Mouse (Mus musculus) ES-Bruce4 (cell line): ENCODE measurements around the gene Car4. TPM values are rescaled to one million over a fixed set of nuclear protein-coding genes. Genes with fewer than 3 reads are reported as not detected.

Experiments used
- H3K27ac ChIP-seq: 2 replicates; pipeline ENCODE4 v1.5.1; 2012; ENCODE audit warnings: low read length, inconsistent platforms; ENCODE audit not compliant: insufficient read depth
- H3K27me3 ChIP-seq: 2 replicates; pipeline ENCODE4 v1.6.1; 2012; ENCODE audit warnings: mild to moderate bottlenecking, low read length, inconsistent platforms; ENCODE audit not compliant: control insufficient read depth, poor library complexity, insufficient read depth, severe bottlenecking
- H3K36me3 ChIP-seq: 2 replicates; pipeline ENCODE4 v1.6.1; 2012; ENCODE audit warnings: inconsistent platforms, mild to moderate bottlenecking, low read length, moderate library complexity; ENCODE audit not compliant: control insufficient read depth, poor library complexity, insufficient read depth, severe bottlenecking
- H3K4me1 ChIP-seq: one replicate; pipeline ENCODE4 v1.8.1; 2011; ENCODE audit warnings: low read length; ENCODE audit not compliant: control insufficient read depth, insufficient read depth
- H3K4me3 ChIP-seq: 2 replicates; pipeline ENCODE4 v1.5.1; 2011; ENCODE audit warnings: low read depth, mild to moderate bottlenecking, low read length
- H3K9ac ChIP-seq: 2 replicates; pipeline ENCODE4 v1.6.1; 2012; ENCODE audit warnings: low read depth, mild to moderate bottlenecking, inconsistent platforms; ENCODE audit not compliant: poor library complexity, severe bottlenecking
- H3K9me3 ChIP-seq: replicated peaks from 2 replicates; pipeline ENCODE4 v1.6.1; 2012; ENCODE audit warnings: mild to moderate bottlenecking, low read length, inconsistent platforms; ENCODE audit not compliant: control insufficient read depth, poor library complexity, insufficient read depth, severe bottlenecking
- CTCF ChIP-seq: IDR thresholded peaks from one replicate; pipeline ENCODE4 v1.8.1; 2011; ENCODE audit warnings: low read depth, low read length
- EP300 ChIP-seq: IDR thresholded peaks from 2 replicates; pipeline ENCODE4 v1.6.1; 2011; ENCODE audit warnings: low read depth, low read length; ENCODE audit not compliant: insufficient read depth
- POLR2A ChIP-seq: IDR thresholded peaks from one replicate; pipeline ENCODE4 v1.8.1; 2011; ENCODE audit warnings: low read length; ENCODE audit not compliant: insufficient read depth
- polyA plus RNA-seq: library from polyadenylated mRNA; stranded (reverse); fragments of >200 nt; gene quantifications from 2 replicates; pipeline ENCODE4 v1.2.4, GENCODE M21; 2011; ENCODE audit warnings: low read depth; ENCODE audit not compliant: missing spikeins, insufficient read depth, insufficient read length

Car4 gene
- polyA plus RNA-seq, 1 experiment, result 277 TPM

DNA sequence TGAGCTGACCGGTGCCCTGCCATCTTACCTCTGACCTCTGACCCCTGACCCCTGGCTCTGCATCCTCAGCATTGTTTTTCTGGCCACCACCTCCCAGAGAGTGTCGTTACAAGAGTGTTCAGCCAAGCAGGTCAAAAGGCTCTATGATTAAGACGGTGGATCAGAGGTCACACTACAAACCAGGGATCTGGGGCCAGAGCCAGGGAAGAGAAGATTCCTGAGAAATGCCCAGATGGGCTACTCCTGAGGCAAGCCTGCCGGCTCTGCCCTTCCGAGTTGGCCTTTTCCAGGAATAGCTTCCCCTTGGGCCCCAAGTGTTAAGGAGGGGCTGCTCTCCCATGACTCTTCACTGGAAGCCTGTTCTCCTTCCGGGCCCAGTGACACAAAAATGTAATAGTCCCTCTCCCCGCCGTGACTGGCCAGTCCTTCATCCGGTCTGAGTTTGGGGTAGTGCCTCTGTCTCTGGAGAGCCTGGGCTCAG is 2.2 kb downstream of the Car4 start:
- no peaks in the 10 kb centered on the region for H3K9me3 ChIP-seq
- 0 out of 2 replicates have a peak, but pooled peaks cover 2% of the 10 kb centered on the region for H3K27me3 ChIP-seq
- no peaks in the 10 kb centered on the region for H3K36me3 ChIP-seq
- no peak overlapping the region for H3K9ac ChIP-seq
- no peak overlapping the region for H3K27ac ChIP-seq
- peaks cover 2% of the 10 kb centered on the region for H3K4me1 ChIP-seq
- no peak for TF ChIP-seq CTCF
- TF ChIP-seq EP300, result no peak
- no peak for TF ChIP-seq POLR2A
- no peak overlapping the region for H3K4me3 ChIP-seq

DNA sequence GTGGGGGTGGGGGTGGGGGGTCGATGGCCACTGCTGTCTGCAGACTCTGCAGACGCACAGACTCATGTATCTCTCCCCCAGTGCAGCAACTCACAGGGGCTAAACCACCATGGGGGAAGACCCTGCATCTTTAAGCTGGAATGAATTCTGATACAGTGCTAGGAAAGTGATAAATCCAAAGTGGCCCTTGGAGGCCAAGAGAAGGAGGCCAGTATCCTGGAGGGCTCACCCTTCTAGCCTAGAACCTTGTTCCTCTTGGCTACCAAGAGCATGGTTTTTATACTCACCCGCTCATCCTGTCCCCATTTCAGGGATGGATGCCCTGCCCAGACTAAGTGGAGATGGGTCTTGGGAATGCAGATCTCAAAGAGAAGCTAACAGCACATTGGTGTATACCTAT is 2.7 kb downstream of the Car4 start:
- Histone ChIP-seq H3K4me3 (no peak overlapping the region), H3K36me3 (no peaks in the 10 kb centered on the region), H3K27me3 (0 out of 2 replicates have a peak, but pooled peaks cover 2% of the 10 kb centered on the region), H3K9ac (no peak overlapping the region), H3K9me3 (no peaks in the 10 kb centered on the region), H3K4me1 (peaks cover 2% of the 10 kb centered on the region), H3K27ac (no peak overlapping the region)
- TF ChIP-seq CTCF (no peak), POLR2A (no peak), EP300 (no peak)

- no peak for TF ChIP-seq CTCF
- TF ChIP-seq EP300, result no peak
- no peak for TF ChIP-seq POLR2A
- Histone ChIP-seq H3K9me3 (no peaks in the 10 kb centered on the region), H3K27ac (no peak overlapping the region), H3K36me3 (no peaks in the 10 kb centered on the region), H3K9ac (no peak overlapping the region), H3K4me1 (peaks cover 2% of the 10 kb centered on the region), H3K27me3 (0 out of 2 replicates have a peak, but pooled peaks cover 2% of the 10 kb centered on the region), H3K4me3 (no peak overlapping the region)
Observed at GRCm38 (mm10) chr11:84960780-84961179, 3.2 kb downstream of the Car4 start.

DNA sequence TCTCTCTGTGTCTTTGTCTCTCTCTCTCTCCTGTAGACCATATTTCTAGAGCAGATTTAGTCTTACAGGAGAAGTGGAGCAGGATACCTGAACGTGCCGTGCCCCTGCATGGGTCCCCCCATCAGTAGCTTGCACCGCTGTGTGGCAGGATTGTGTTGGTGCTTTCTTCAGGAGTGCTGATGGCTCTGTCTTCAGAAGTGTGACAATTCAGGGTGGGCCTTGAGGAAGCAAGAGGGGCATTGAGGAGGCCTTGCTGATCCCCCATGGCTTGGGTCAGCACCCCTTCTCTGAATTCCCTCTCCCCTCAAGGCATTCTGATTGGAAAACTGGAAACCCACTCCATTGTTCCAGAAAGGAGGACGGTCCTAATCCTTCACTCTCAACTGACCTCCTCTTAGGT is 4.0 kb downstream of the Car4 start:
- TF ChIP-seq EP300, result no peak
- TF ChIP-seq POLR2A, result no peak
- TF ChIP-seq CTCF, result no peak
- H3K9me3 ChIP-seq, result no peaks in the 10 kb centered on the region
- H3K27me3 ChIP-seq, result 0 out of 2 replicates have a peak, but pooled peaks cover 2% of the 10 kb centered on the region
- no peaks in the 10 kb centered on the region for H3K36me3 ChIP-seq
- no peak overlapping the region for H3K27ac ChIP-seq
- no peak overlapping the region for H3K4me3 ChIP-seq
- H3K4me1 ChIP-seq, result peaks cover 2% of the 10 kb centered on the region
- no peak overlapping the region for H3K9ac ChIP-seq

GRCm38 (mm10) chr11:84962536-84962935 is 5.0 kb downstream of the Car4 start:
- Histone ChIP-seq H3K36me3 (no peaks in the 10 kb centered on the region), H3K27ac (no peak overlapping the region), H3K27me3 (0 out of 2 replicates have a peak, but pooled peaks cover 2% of the 10 kb centered on the region), H3K4me3 (no peak overlapping the region), H3K9ac (no peak overlapping the region), H3K9me3 (no peaks in the 10 kb centered on the region), H3K4me1 (peaks cover 2% of the 10 kb centered on the region)
- TF ChIP-seq CTCF (no peak), EP300 (no peak), POLR2A (no peak)

DNA sequence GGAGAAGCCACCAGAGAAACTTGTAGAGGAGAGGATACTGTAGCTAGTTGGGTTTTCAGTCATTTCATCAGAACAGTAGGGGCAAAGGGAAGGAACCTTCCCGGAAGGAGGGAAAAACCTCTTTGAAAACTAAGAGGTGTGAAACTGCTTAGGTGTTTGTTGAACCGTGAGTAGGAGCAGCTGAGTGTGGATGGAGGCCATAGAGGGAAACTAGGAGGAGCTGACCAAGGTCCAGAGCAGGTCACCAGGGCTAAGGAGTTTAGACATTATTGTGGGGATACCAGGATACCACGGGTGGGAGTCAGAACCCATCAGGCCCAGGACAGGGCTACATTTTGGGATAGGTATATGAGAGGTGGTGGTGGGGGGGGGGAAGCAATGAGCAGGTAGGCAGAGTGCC is 6.0 kb downstream of the Car4 start:
- Histone ChIP-seq H3K9me3 (no peaks in the 10 kb centered on the region), H3K4me3 (no peak overlapping the region), H3K4me1 (peaks cover under 1% of the 10 kb centered on the region), H3K9ac (no peak overlapping the region), H3K27ac (no peak overlapping the region), H3K27me3 (no peaks in the 10 kb centered on the region), H3K36me3 (no peaks in the 10 kb centered on the region)
- TF ChIP-seq POLR2A (no peak), EP300 (no peak), CTCF (no peak)
